Mouse (Mus musculus): ENCODE measurements at regions not wholly inside any gene's neighbourhood (a gene's known extent, or its start where the extent isn't known, plus 50 kb on each side); places are given as distances from the start of the nearest gene placed in this dataset.

GRCm38 (mm10) chr7:83144018-83144417 is 276.9 kb downstream of the Mex3b start:
- ATAC-seq = no peak
- TF ChIP-seq CTCF (IDR thresholded peaks at IDR 0.05; ENCODE audit: low read depth) (no peak), EP300 (IDR thresholded peaks at IDR 0.05; ENCODE audit: low read depth) (no peak)
- no peaks in the 10 kb centered on the region for H3K9me3 ChIP-seq (ENCODE audit: low read length)
- 34% methylated on average over 5 of the region's 5 CpGs for WGBS (ENCODE audit: insufficient replicate concordance)
- H3K27ac ChIP-seq (ENCODE audit: low read depth) = no peak overlapping the region
- no peaks in the 10 kb centered on the region for H3K4me1 ChIP-seq (ENCODE audit: insufficient read depth)
- H3K36me3 ChIP-seq (replicated peaks; ENCODE audit: insufficient read depth, low read length) = no peaks in the 10 kb centered on the region
- H3K4me2 ChIP-seq (ENCODE audit: low read depth, low read length) = no peak overlapping the region
- DNase-seq = no peak
- no peak overlapping the region for H3K9ac ChIP-seq (replicated peaks)
- H3K27me3 ChIP-seq (ENCODE audit: insufficient read depth, low read length) = no peaks in the 10 kb centered on the region
- no peak overlapping the region for H3K4me3 ChIP-seq (ENCODE audit: low read depth, low read length)

GRCm38 (mm10) chr7:83145551-83145950 is 278.4 kb downstream of the Mex3b start:
- H3K4me3 ChIP-seq (ENCODE audit: low read depth, low read length) = no peak overlapping the region
- no peak for DNase-seq
- WGBS (ENCODE audit: insufficient replicate concordance) = 81% methylated on average over 5 of the region's 5 CpGs
- no peaks in the 10 kb centered on the region for H3K36me3 ChIP-seq (replicated peaks; ENCODE audit: insufficient read depth, low read length)
- no peaks in the 10 kb centered on the region for H3K4me1 ChIP-seq (ENCODE audit: insufficient read depth)
- TF ChIP-seq EP300 (IDR thresholded peaks at IDR 0.05; ENCODE audit: low read depth) = no peak
- TF ChIP-seq CTCF (IDR thresholded peaks at IDR 0.05; ENCODE audit: low read depth) = no peak
- H3K9me3 ChIP-seq (ENCODE audit: low read length) = no peaks in the 10 kb centered on the region
- no peak for ATAC-seq
- no peaks in the 10 kb centered on the region for H3K27me3 ChIP-seq (ENCODE audit: insufficient read depth, low read length)
- H3K4me2 ChIP-seq (ENCODE audit: low read depth, low read length) = no peak overlapping the region
- no peak overlapping the region for H3K27ac ChIP-seq (ENCODE audit: low read depth)
- H3K9ac ChIP-seq (replicated peaks) = no peak overlapping the region

GRCm38 (mm10) chr7:83161226-83161625 is 294.1 kb downstream of the Mex3b start:
- no peaks in the 10 kb centered on the region for H3K36me3 ChIP-seq (replicated peaks; ENCODE audit: insufficient read depth, low read length)
- no peak overlapping the region for H3K4me3 ChIP-seq (ENCODE audit: low read depth, low read length)
- TF ChIP-seq CTCF (IDR thresholded peaks at IDR 0.05; ENCODE audit: low read depth) (no peak), EP300 (IDR thresholded peaks at IDR 0.05; ENCODE audit: low read depth) (no peak)
- no peaks in the 10 kb centered on the region for H3K4me1 ChIP-seq (ENCODE audit: insufficient read depth)
- H3K9me3 ChIP-seq (ENCODE audit: low read length) = no peaks in the 10 kb centered on the region; the same call in 1 of the 2 replicates
- no peak overlapping the region for H3K9ac ChIP-seq (replicated peaks)
- H3K27me3 ChIP-seq (ENCODE audit: insufficient read depth, low read length) = no peaks in the 10 kb centered on the region
- WGBS (ENCODE audit: insufficient replicate concordance) = 48% methylated on average over 2 of the region's 2 CpGs
- no peak overlapping the region for H3K27ac ChIP-seq (ENCODE audit: low read depth)
- DNase-seq (no peak), ATAC-seq (no peak)
- no peak overlapping the region for H3K4me2 ChIP-seq (ENCODE audit: low read depth, low read length)

- Histone ChIP-seq H3K4me1 (ENCODE audit: insufficient read depth) (no peaks in the 10 kb centered on the region), H3K9me3 (ENCODE audit: low read length) (no peaks in the 10 kb centered on the region; the same call in 1 of the 2 replicates), H3K9ac (replicated peaks) (no peak overlapping the region), H3K36me3 (replicated peaks; ENCODE audit: insufficient read depth, low read length) (no peaks in the 10 kb centered on the region), H3K4me2 (ENCODE audit: low read depth, low read length) (no peak overlapping the region), H3K27ac (ENCODE audit: low read depth) (no peak overlapping the region), H3K27me3 (ENCODE audit: insufficient read depth, low read length) (no peaks in the 10 kb centered on the region), H3K4me3 (ENCODE audit: low read depth, low read length) (no peak overlapping the region)
- ATAC-seq (no peak), DNase-seq (no peak)
- TF ChIP-seq EP300 (IDR thresholded peaks at IDR 0.05; ENCODE audit: low read depth) (no peak), CTCF (IDR thresholded peaks at IDR 0.05; ENCODE audit: low read depth) (no peak)
- 62% methylated on average over 3 of the region's 3 CpGs for WGBS (ENCODE audit: insufficient replicate concordance)
Measured at GRCm38 (mm10) chr7:83162868-83163267, 295.7 kb downstream of the Mex3b start.

- ATAC-seq (no peak), DNase-seq (no peak)
- WGBS (ENCODE audit: insufficient replicate concordance) = 61% methylated on average over 1 of the region's 1 CpGs
Measured at GRCm38 (mm10) chr7:83179403-83179802, 312.3 kb downstream of the Mex3b start.

GRCm38 (mm10) chr7:83186341-83186740 is 319.2 kb downstream of the Mex3b start:
- no peak for TF ChIP-seq CTCF (IDR thresholded peaks at IDR 0.05; ENCODE audit: low read depth)
- TF ChIP-seq EP300 (IDR thresholded peaks at IDR 0.05; ENCODE audit: low read depth) = no peak
- Histone ChIP-seq H3K27ac (ENCODE audit: low read depth) (no peak overlapping the region), H3K9ac (replicated peaks) (no peak overlapping the region), H3K36me3 (replicated peaks; ENCODE audit: insufficient read depth, low read length) (no peaks in the 10 kb centered on the region), H3K4me3 (ENCODE audit: low read depth, low read length) (no peak overlapping the region), H3K9me3 (ENCODE audit: low read length) (no peaks in the 10 kb centered on the region; the same call in 1 of the 2 replicates), H3K4me1 (ENCODE audit: insufficient read depth) (no peaks in the 10 kb centered on the region), H3K4me2 (ENCODE audit: low read depth, low read length) (no peak overlapping the region), H3K27me3 (ENCODE audit: insufficient read depth, low read length) (no peaks in the 10 kb centered on the region)
- ATAC-seq = no peak
- WGBS (ENCODE audit: insufficient replicate concordance) = 87% methylated on average over 9 of the region's 9 CpGs
- no peak for DNase-seq

More at GRCm38 (mm10) chr7:83179403-83179802, 312.3 kb downstream of the Mex3b start:
- no peaks in the 10 kb centered on the region for H3K4me1 ChIP-seq (ENCODE audit: insufficient read depth)
- no peaks in the 10 kb centered on the region for H3K9me3 ChIP-seq (ENCODE audit: low read length)
- no peak overlapping the region for H3K4me3 ChIP-seq (ENCODE audit: low read depth, low read length)
- no peaks in the 10 kb centered on the region for H3K36me3 ChIP-seq (replicated peaks; ENCODE audit: insufficient read depth, low read length)
- TF ChIP-seq EP300 (IDR thresholded peaks at IDR 0.05; ENCODE audit: low read depth) (no peak), CTCF (IDR thresholded peaks at IDR 0.05; ENCODE audit: low read depth) (no peak)
- no peak overlapping the region for H3K9ac ChIP-seq (replicated peaks)
- no peaks in the 10 kb centered on the region for H3K27me3 ChIP-seq (ENCODE audit: insufficient read depth, low read length)
- no peak overlapping the region for H3K27ac ChIP-seq (ENCODE audit: low read depth)
- no peak overlapping the region for H3K4me2 ChIP-seq (ENCODE audit: low read depth, low read length)
